Mouse (Mus musculus) intestine, postnatal 0 days (tissue): ENCODE measurements around the gene Sdf2l1. TPM values are rescaled to one million over a fixed set of nuclear protein-coding genes. Genes with fewer than 3 reads are reported as not detected.

ENCODE experiments used
- ATAC-seq: fragments of 200-750 bp; cut with Nextera tagmentation; 2 replicates; pipeline ENCODE4 v1.8.0; 2017; ENCODE audit warnings: mild to moderate bottlenecking, moderate TSS enrichment, moderate library complexity
- H3K27ac ChIP-seq: fragments of 300-500 bp; sonication (generic); 2 replicates; pipeline ENCODE4 v1.5.1; 2014; ENCODE audit warnings: mild to moderate bottlenecking, low read depth, low read length, moderate library complexity
- H3K27me3 ChIP-seq: fragments of 300-500 bp; sonication (generic); replicated peaks from 2 replicates; pipeline ENCODE4 v1.6.1; 2014; ENCODE audit warnings: low read length, mixed read lengths; ENCODE audit not compliant: control insufficient read depth, insufficient read depth
- H3K36me3 ChIP-seq: fragments of 300-500 bp; sonication (generic); 2 replicates; pipeline ENCODE4 v1.6.1; 2014; ENCODE audit warnings: mild to moderate bottlenecking, moderate library complexity; ENCODE audit not compliant: control insufficient read depth, insufficient read depth
- H3K4me1 ChIP-seq: fragments of 300-500 bp; sonication (generic); replicated peaks from 2 replicates; pipeline ENCODE4 v1.6.1; 2014; ENCODE audit warnings: antibody characterized with exemption, low read length, mixed read lengths; ENCODE audit not compliant: control insufficient read depth, insufficient read depth
- H3K4me2 ChIP-seq: fragments of 300-500 bp; sonication (generic); replicated peaks from 2 replicates; pipeline ENCODE4 v1.6.1; 2014; ENCODE audit warnings: low read depth, mild to moderate bottlenecking, moderate library complexity
- H3K4me3 ChIP-seq: fragments of 300-500 bp; sonication (generic); 2 replicates; pipeline ENCODE4 v1.5.1; 2014; ENCODE audit warnings: low read depth, low read length
- H3K9ac ChIP-seq: fragments of 300-500 bp; sonication (generic); 2 replicates; pipeline ENCODE4 v1.6.1; 2014; ENCODE audit warnings: mild to moderate bottlenecking, low read depth, low read length
- H3K9me3 ChIP-seq: fragments of 300-500 bp; sonication (generic); 2 replicates; pipeline ENCODE4 v1.6.1; 2016; ENCODE audit warnings: mixed run types; ENCODE audit not compliant: control insufficient read depth
- CTCF ChIP-seq: sonication (generic); IDR thresholded peaks from 2 replicates; pipeline ENCODE4 v1.5.1; 2016; ENCODE audit warnings: low read depth, mild to moderate bottlenecking, control low read depth, antibody characterized with exemption, moderate library complexity
- WGBS: fragments of 180-500 bp; shearing (Covaris S2); extraction: QIAGEN DNeasy Blood & Tissue Kit; methylation state at CpG from one replicate; pipeline ENCODE4 v1.1.7; 2014; 5-methylcytosine and 5-hydroxymethylcytosine counted together
- polyA plus RNA-seq: library from polyadenylated mRNA; unstranded; fragments of >200 nt; fragmentation: Nextera tagmentation; extraction: Ambion mirVana; gene quantifications from 2 replicates; pipeline ENCODE4 v1.2.1, GENCODE M21; 2015

Sdf2l1 gene
- polyA plus RNA-seq, 1 experiment from 2014 or later = 70.3 TPM

DNA sequence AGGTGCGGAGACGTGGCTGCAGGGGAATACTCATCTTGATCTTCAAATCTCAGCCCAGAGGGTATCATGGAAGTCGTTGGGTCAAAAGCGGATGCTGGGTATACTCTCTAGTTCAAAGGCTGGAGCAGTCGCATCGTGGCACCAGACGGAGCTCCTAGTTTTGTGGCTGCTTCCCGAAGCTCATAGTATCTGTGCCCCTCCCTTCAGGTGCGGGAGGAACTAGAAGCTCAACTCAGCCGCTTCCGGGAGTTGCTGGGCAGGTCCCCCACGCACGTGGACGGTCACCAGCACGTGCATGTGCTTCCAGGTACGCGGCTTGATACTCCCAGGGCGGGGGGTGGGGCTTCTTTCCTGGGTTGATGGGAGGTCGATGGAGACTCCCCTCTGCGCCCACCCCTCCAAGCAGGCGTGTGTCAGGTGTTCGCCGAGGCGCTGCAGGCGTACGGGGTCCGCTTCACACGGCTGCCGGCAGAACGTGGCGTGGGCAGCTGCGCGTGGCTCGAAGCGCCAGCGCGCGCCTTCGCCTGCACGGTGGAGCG, 15.3 kb upstream of the Sdf2l1 start:
- Histone ChIP-seq H3K4me2 (peak overlapping the region; percentile 98), H3K36me3 (peaks cover 6% of the 10 kb centered on the region; the same call in 1 of the 2 replicates), H3K4me1 (peaks cover 23% of the 10 kb centered on the region), H3K9me3 (no peaks in the 10 kb centered on the region), H3K27ac (peak overlapping the region; percentile 47), H3K27me3 (no peaks in the 10 kb centered on the region), H3K4me3 (peak overlapping the region; percentile 50), H3K9ac (peak overlapping the region; percentile 64)
- ATAC-seq = peak; percentile 39; the same call in 1 of the 2 replicates
- TF ChIP-seq CTCF = no peak
- WGBS = under 1% methylated on average over 41 of the region's 41 CpGs

DNA sequence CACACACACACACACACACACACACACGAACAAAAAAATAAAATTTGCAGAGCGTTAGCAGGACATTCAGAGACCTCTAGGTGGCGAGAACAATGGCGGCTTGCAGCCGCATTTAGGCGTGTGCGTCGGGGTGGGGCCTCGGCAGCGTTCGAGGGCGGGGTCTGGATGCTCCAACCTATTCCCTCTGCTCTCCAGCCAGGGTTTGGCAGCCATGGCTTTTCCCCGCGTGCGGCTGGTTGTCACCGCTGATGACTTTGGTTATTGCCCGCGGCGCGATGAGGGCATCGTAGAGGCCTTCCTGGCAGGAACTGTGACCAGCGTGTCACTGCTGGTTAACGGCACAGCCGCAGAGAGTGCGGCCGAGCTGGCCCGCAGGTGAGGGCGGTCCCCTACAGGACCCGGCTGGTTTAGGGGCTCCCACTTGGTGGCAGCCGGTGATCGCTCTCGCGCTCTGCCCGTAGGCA, 14.6 kb upstream of the Sdf2l1 start, which contains the start of gene Ccdc116:
Gene Ccdc116, minus strand, starts transcription at position 458 of the 464 bp plus-strand sequence.
- peak within 1 kb of the TSS; percentile 64 for H3K9ac ChIP-seq
- TF ChIP-seq CTCF = peak; percentile 75
- H3K36me3 ChIP-seq = peaks cover under 1% of the 10 kb centered on the region; the same call in 1 of the 2 replicates
- peaks cover 21% of the 10 kb centered on the region for H3K4me1 ChIP-seq
- H3K4me2 ChIP-seq = peak within 1 kb of the TSS; percentile 98
- no peaks in the 10 kb centered on the region for H3K27me3 ChIP-seq
- peak within 1 kb of the TSS; percentile 50 for H3K4me3 ChIP-seq
- peak within 1 kb of the TSS; percentile 47 for H3K27ac ChIP-seq
- ATAC-seq = peak; percentile 60
- 0% methylated on average over 34 of the region's 34 CpGs for WGBS
- no peaks in the 10 kb centered on the region for H3K9me3 ChIP-seq

DNA sequence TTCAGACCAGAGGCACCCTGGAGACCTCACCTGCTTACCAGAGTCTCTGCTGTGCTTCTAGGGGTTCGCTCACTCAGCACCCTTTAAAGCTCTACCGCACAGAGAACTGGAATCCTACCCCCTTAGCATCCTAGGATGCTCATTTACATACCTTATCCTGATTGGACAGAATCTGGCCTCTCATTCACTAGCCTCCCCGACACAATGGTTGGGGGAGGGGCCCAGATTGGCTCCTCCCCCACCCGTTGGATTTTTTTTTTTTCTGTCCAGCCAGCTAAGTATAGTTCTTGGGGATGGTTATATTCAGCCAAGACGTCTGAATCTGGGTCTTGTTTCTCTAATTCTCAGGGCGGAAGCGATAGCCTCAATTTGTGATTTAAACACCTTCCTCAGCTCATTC, 12.2 kb upstream of the Sdf2l1 start, which contains the start of gene Ydjc:
Gene Ydjc, plus strand, starts transcription at position 283 of the 400 bp plus-strand sequence.
- Histone ChIP-seq H3K27me3 (no peaks in the 10 kb centered on the region), H3K36me3 (no peaks in the 10 kb centered on the region; the same call in 1 of the 2 replicates), H3K4me2 (no peak within 1 kb of the TSS), H3K9ac (no peak within 1 kb of the TSS), H3K9me3 (no peaks in the 10 kb centered on the region), H3K27ac (no peak within 1 kb of the TSS), H3K4me3 (no peak within 1 kb of the TSS), H3K4me1 (peaks cover 12% of the 10 kb centered on the region)
- no peak for TF ChIP-seq CTCF
- WGBS = 35% methylated on average over 7 of the region's 7 CpGs
- no peak for ATAC-seq

DNA sequence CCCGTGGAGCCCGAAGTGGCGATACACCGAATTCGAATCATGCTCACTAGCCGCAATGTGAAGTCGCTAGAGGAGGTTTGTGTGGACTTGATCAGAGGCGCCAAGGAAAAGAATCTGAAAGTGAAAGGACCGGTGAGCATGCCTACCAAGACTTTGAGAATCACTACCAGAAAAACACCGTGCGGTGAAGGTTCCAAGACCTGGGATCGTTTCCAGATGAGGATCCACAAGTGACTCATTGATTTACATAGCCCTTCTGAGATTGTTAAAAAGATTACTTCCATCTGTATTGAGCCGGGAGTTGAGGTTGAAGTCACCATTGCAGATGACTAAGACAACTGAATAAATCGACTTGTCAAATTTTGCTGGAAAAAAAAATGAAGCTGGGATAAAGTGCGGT, 5.2 kb upstream of the Sdf2l1 start:
- WGBS = 83% methylated on average over 15 of the region's 15 CpGs
- TF ChIP-seq CTCF = no peak
- H3K4me1 ChIP-seq = no peaks in the 10 kb centered on the region
- no peaks in the 10 kb centered on the region for H3K36me3 ChIP-seq
- no peak overlapping the region for H3K4me2 ChIP-seq
- no peak overlapping the region for H3K27ac ChIP-seq
- no peaks in the 10 kb centered on the region for H3K9me3 ChIP-seq
- ATAC-seq = no peak
- no peak overlapping the region for H3K9ac ChIP-seq
- no peaks in the 10 kb centered on the region for H3K27me3 ChIP-seq
- H3K4me3 ChIP-seq = no peak overlapping the region

DNA sequence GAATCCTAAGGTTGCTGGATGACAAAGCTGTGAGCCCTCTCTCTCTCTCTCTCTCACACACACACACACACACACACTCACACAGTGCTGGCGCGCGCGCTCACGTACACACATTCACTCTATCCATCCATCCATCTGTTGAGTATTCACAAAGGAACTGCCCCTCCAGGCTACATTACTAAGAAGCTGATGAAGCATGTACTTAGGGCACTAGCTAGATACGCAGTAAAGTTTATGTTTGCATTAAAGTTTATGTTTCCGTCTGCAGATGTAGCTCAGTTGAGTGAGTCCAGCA, 670 bp upstream of the Sdf2l1 start:
- no peak for ATAC-seq
- WGBS = 18% methylated on average over 7 of the region's 7 CpGs

DNA sequence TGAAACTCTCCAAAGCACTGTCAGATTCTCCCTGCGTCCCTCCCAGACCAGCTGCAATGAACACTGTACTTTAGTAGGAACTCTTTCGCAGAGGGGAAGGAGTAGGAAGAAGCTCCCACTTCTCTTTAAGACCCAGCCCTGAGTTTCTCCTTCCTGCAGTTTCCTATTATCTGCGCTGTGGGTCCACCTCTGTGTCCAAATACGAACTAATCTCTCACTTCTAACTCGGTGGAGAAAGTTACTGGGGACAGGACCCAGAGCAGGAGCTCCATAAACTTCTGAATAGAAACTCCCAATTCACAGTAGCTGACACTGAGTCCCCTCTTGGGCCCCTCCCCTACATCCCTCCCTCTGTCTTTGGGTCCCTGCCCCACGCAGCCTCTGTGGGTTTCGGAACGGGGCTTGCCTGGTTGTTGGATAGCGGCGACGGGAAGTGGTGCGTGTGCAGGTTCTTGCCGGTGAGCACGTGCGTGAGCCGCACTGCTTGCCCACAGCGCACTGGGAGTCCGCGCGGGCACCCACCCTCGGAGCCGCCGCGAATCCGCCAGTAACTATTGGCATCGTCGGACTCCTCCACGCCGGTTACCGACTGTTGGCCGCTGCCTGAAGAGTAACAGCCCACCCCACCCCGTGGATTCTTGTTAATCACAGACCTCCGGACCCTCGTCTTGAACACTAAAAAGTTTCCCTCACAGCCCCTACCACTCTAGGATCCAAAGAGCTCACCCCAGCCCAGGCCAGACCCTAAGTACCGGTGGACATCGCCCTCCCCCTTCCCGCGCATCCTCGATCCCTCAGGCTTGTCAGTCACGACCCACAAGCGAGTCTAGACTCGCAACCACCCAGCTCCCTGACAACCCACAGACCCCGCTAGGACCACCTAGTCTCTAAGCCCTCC, 743 bp downstream of the Sdf2l1 start:
- no peaks in the 10 kb centered on the region for H3K27me3 ChIP-seq
- H3K9ac ChIP-seq = peak overlapping the region; percentile 63
- H3K27ac ChIP-seq = peak overlapping the region; percentile 54; the same call in 1 of the 2 replicates
- no peaks in the 10 kb centered on the region for H3K36me3 ChIP-seq
- TF ChIP-seq CTCF = no peak
- H3K4me3 ChIP-seq = peak overlapping the region; percentile 76
- H3K4me1 ChIP-seq = peaks cover 7% of the 10 kb centered on the region; the same call in 1 of the 2 replicates
- ATAC-seq = no peak; the same call in 1 of the 2 replicates
- WGBS = 4% methylated on average over 43 of the region's 43 CpGs
- peak overlapping the region; percentile 99 for H3K4me2 ChIP-seq
- no peaks in the 10 kb centered on the region for H3K9me3 ChIP-seq

More for the DNA sequence above, 670 bp upstream of the Sdf2l1 start:
- H3K27ac ChIP-seq = no peak overlapping the region
- no peak overlapping the region for H3K9ac ChIP-seq
- H3K36me3 ChIP-seq = no peaks in the 10 kb centered on the region
- no peaks in the 10 kb centered on the region for H3K27me3 ChIP-seq
- H3K4me2 ChIP-seq = peak overlapping the region; percentile 99
- peaks cover 7% of the 10 kb centered on the region; the same call in 1 of the 2 replicates for H3K4me1 ChIP-seq
- no peak for TF ChIP-seq CTCF
- no peaks in the 10 kb centered on the region for H3K9me3 ChIP-seq
- H3K4me3 ChIP-seq = peak overlapping the region; percentile 76
